Mouse (Mus musculus): ENCODE measurements around the gene Galr3. TPM values are rescaled to one million over a fixed set of nuclear protein-coding genes. Genes with fewer than 3 reads are reported as not detected.
"Not testable (repeated sequence)": the region's sequence is repeated elsewhere in the genome, so short reads cannot be mapped to it uniquely, and the experiment has no call there.

The Galr3 gene
- polyA plus RNA-seq, 1 experiment from 2014 or later, result not detected

DNA sequence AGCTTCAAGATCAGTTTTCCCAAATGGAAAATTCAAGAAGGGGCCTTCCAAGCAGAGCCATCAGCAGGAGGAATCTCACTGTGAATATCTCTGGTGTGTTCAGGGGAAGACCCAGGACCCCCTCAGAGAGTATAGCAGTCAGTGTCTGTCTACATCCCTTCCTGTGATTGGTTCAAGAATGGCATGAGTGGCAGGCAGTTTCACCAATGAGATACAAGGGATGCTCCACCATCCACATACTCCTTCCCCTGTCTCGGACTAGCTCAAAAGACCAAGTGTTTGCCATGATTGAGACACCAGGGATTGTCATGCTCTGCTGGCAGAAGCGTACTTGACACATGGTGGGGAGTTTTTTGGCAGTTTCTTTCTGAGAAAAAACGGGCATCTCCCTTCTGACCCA is 35.0 kb upstream of the Galr3 start:
- Histone ChIP-seq H3K27me3 (replicated peaks) (no peaks in the 10 kb centered on the region), H3K4me1 (replicated peaks) (peaks cover 21% of the 10 kb centered on the region), H3K4me3 (no peak overlapping the region), H3K9ac (no peak overlapping the region), H3K36me3 (peaks cover 53% of the 10 kb centered on the region), H3K4me2 (no peak overlapping the region), H3K9me3 (replicated peaks) (no peaks in the 10 kb centered on the region), H3K27ac (ENCODE audit: poor library complexity, severe bottlenecking) (no peak overlapping the region)
- ATAC-seq (ENCODE audit: insufficient number of reproducible peaks, low FRiP score), result no peak
- WGBS, result 70% methylated on average over 3 of the region's 3 CpGs

DNA sequence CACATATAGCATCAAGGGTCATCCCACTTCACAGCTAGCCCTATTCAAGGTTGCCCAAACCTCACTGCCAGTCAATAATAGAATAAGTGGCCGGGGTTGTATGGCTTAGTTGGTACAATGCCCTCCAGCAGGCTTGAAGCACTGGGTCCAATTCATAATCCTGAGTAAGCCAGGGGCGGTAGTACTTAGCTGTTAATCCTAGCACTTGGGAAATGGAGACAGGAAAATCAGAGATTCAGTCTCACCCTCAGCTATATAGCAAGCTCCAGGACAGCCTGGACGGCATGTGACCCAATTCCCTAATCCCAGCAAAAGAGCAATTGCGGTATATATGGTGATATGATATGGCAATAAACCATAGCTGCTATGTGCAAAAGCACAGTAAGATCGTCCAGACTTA is 34.6 kb upstream of the Galr3 start:
- Histone ChIP-seq H3K9me3 (replicated peaks) (no peaks in the 10 kb centered on the region), H3K4me1 (replicated peaks) (peaks cover 22% of the 10 kb centered on the region), H3K4me2 (no peak overlapping the region), H3K27me3 (replicated peaks) (no peaks in the 10 kb centered on the region), H3K36me3 (peaks cover 49% of the 10 kb centered on the region), H3K4me3 (no peak overlapping the region), H3K27ac (ENCODE audit: poor library complexity, severe bottlenecking) (no peak overlapping the region), H3K9ac (no peak overlapping the region)
- 90% methylated on average over 5 of the region's 5 CpGs for WGBS
- ATAC-seq (ENCODE audit: insufficient number of reproducible peaks, low FRiP score), result no peak

DNA sequence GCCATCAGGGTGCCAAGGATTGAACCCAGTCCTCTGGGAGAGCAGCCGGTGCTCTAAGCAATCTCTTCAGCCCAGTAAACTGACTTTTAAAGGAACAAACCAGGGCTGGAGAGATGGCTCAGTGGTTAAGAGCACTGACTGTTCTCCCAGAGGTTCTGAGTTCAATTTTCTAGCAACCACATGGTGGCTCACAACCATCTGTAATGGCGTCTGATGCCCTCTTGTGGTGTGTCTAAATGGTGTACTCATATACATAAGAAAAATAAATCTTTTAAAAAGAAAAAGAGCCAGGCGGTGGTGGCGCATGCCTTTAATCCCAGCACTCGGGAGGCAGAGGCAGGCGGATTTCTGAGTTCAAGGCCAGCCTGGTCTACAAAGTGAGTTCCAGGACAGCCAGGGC is 33.8 kb upstream of the Galr3 start:
- H3K4me2 ChIP-seq; H3K9me3 ChIP-seq (replicated peaks); H3K27ac ChIP-seq (ENCODE audit: poor library complexity, severe bottlenecking); H3K4me3 ChIP-seq; H3K9ac ChIP-seq; ATAC-seq (ENCODE audit: insufficient number of reproducible peaks, low FRiP score); H3K27me3 ChIP-seq (replicated peaks): not testable (repeated sequence)
- Histone ChIP-seq H3K4me1 (replicated peaks) (peaks cover 21% of the 10 kb centered on the region), H3K36me3 (peaks cover 43% of the 10 kb centered on the region)
- 85% methylated on average over 6 of the region's 6 CpGs for WGBS

DNA sequence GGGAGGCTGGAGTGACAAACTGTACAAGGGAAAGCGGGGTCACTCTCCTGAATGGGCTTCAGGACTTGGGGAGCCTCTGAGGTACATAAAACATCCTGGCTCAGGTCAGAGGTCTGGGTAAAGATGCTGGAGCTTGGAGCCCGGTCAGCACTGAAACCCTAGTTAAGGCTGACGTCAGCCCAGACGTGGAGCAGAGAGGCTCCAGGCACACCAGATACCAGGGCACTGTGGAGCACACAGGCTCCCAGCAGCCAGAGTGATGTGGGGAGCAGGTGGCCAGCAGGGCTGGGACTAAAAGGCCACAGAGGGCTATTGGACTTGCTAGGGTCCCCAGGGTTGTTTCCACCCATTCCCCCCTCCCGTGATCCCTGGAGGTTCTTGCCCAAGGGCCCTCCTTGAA is 32.0 kb upstream of the Galr3 start:
- Histone ChIP-seq H3K9me3 (replicated peaks) (no peaks in the 10 kb centered on the region), H3K27me3 (replicated peaks) (no peaks in the 10 kb centered on the region), H3K4me3 (no peak overlapping the region), H3K4me1 (replicated peaks) (peaks cover 21% of the 10 kb centered on the region), H3K36me3 (peaks cover 24% of the 10 kb centered on the region), H3K9ac (no peak overlapping the region), H3K27ac (ENCODE audit: poor library complexity, severe bottlenecking) (no peak overlapping the region), H3K4me2 (no peak overlapping the region)
- ATAC-seq (ENCODE audit: insufficient number of reproducible peaks, low FRiP score), result no peak
- 44% methylated on average over 5 of the region's 5 CpGs for WGBS

DNA sequence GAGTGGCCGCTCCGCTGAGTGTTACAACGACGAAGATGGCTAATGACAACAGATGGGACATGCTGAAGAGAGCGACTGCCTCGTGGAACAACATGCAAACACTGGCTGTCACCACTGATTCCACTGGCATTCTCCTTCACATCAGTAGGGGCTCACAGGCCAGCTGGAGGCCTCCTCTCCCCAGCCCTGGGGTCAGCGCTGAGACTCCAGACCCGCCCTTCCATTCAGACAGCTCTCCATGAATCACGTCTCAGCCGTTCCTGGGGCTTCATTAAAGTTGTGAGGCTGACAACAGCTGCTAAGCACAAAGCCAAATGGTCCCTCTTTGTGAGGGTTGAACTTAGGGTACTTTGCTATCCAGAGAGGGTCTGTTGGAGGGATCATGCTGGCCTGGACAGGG is 30.1 kb upstream of the Galr3 start:
- no peaks in the 10 kb centered on the region for H3K27me3 ChIP-seq (replicated peaks)
- 53% methylated on average over 10 of the region's 10 CpGs for WGBS
- H3K9ac ChIP-seq, result 0 out of 2 replicates have a peak overlapping the region, but pooled peaks have one; percentile 13
- H3K4me2 ChIP-seq, result no peak overlapping the region
- ATAC-seq (ENCODE audit: insufficient number of reproducible peaks, low FRiP score), result no peak
- peaks cover 8% of the 10 kb centered on the region for H3K36me3 ChIP-seq
- no peak overlapping the region for H3K4me3 ChIP-seq
- no peaks in the 10 kb centered on the region for H3K9me3 ChIP-seq (replicated peaks)
- peaks cover 21% of the 10 kb centered on the region for H3K4me1 ChIP-seq (replicated peaks)
- no peak overlapping the region for H3K27ac ChIP-seq (ENCODE audit: poor library complexity, severe bottlenecking)

DNA sequence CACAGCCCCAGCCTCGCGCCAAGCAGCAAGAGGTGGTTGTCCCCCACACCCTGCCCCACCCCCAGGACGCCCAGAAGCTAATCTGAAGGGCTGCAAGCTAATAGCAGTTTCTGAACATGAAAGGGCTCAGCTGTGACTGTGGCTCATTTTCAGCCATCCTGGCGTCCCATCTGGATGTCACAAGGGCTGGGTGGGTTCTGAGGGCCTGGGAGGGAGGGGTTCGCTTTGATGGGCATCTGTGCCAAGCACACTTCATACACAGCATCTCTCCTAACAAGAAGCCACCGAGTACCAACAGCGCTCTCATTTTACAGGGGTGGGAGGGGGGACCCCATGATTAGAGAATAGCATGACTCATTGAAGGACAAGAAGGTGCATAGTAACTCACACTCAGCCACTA is 28.3 kb upstream of the Galr3 start:
- no peak overlapping the region for H3K4me2 ChIP-seq
- H3K36me3 ChIP-seq, result no peaks in the 10 kb centered on the region
- no peak overlapping the region for H3K27ac ChIP-seq (ENCODE audit: poor library complexity, severe bottlenecking)
- no peak for ATAC-seq (ENCODE audit: insufficient number of reproducible peaks, low FRiP score)
- H3K4me3 ChIP-seq, result no peak overlapping the region
- WGBS, result 66% methylated on average over 7 of the region's 7 CpGs
- peaks cover 21% of the 10 kb centered on the region for H3K4me1 ChIP-seq (replicated peaks)
- H3K9ac ChIP-seq, result no peak overlapping the region
- H3K9me3 ChIP-seq (replicated peaks), result no peaks in the 10 kb centered on the region
- no peaks in the 10 kb centered on the region for H3K27me3 ChIP-seq (replicated peaks)

DNA sequence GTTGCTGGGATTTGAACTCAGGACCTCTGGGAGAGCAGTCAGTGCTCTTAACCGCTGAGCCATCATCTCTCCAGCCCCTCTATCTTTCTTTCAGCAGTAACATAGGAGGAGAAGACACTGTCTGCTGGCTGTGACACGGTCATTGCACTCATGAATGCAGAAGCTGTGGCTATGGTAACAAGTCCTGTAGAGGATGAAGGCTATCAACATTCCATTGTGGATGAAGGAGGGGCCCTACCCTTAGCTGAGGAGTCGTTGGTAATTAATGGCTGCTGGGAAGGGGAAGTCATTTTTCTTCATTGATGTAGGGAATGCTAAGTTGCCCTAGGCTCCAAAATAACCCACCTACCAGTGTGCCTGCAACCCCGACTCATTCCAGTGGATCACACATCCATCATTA is 23.5 kb upstream of the Galr3 start:
- Histone ChIP-seq H3K36me3 (no peaks in the 10 kb centered on the region), H3K27ac (ENCODE audit: poor library complexity, severe bottlenecking) (no peak overlapping the region), H3K27me3 (replicated peaks) (no peaks in the 10 kb centered on the region), H3K4me1 (replicated peaks) (peaks cover 8% of the 10 kb centered on the region), H3K9ac (no peak overlapping the region), H3K4me3 (no peak overlapping the region), H3K4me2 (no peak overlapping the region), H3K9me3 (replicated peaks) (no peaks in the 10 kb centered on the region)
- no peak for ATAC-seq (ENCODE audit: insufficient number of reproducible peaks, low FRiP score)
- 47% methylated on average over 4 of the region's 4 CpGs for WGBS

DNA sequence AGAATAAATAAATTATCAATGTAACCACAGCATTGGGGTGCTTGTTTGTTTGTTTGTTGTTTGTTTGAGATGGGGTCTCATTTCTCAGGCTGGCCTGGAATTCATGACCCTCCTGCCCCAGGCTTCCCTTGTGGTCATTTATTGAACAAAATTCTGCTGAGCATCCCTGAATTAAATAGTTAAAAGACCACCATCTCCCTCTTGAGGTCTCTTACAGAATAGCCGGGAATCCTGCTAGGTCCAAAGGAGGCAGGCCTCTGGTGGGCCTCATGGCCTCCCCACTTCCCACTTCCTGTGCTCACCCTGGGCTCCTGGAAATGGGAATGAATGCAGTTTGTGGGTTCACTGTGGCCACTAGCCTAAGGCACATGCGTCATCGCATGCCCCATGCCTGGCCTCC is 22.8 kb upstream of the Galr3 start:
- no peak for ATAC-seq (ENCODE audit: insufficient number of reproducible peaks, low FRiP score)
- H3K4me1 ChIP-seq (replicated peaks), result peaks cover 10% of the 10 kb centered on the region
- no peaks in the 10 kb centered on the region for H3K9me3 ChIP-seq (replicated peaks)
- no peaks in the 10 kb centered on the region for H3K36me3 ChIP-seq
- 57% methylated on average over 3 of the region's 3 CpGs for WGBS
- no peaks in the 10 kb centered on the region for H3K27me3 ChIP-seq (replicated peaks)
- no peak overlapping the region; the same call in 1 of the 2 replicates for H3K9ac ChIP-seq
- no peak overlapping the region for H3K27ac ChIP-seq (ENCODE audit: poor library complexity, severe bottlenecking)
- H3K4me2 ChIP-seq, result no peak overlapping the region
- no peak overlapping the region for H3K4me3 ChIP-seq

DNA sequence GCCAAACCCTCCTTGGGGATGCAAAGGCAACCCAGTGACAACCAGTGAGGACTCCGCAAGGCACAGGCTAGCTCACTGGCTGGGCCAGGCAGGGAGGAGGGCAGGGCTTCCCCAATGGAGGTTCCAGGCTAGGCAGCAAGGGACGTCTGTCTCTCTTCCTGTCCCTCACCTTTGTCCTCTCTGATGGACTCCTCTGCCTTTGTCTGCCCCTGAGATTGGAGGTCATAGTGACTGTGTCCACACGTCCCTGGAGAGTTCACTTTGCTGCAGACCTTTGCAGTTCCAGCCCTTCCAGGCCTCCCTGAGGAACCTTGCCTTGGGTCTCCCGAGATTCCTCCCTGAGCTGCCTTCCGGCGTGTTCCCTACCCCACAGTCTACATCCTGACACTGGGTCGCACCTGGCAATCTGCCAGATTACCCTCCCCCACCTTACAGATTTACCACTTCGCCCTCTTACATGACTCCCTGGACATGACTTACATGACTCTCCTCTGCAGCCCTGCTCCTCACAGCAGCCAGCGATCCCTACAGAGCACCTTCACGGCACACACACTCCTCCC is 18.9 kb upstream of the Galr3 start:
- peak; percentile 30; the same call in 1 of the 2 replicates for ATAC-seq (ENCODE audit: insufficient number of reproducible peaks, low FRiP score)
- H3K4me2 ChIP-seq, result no peak overlapping the region
- no peaks in the 10 kb centered on the region for H3K36me3 ChIP-seq
- WGBS, result 46% methylated on average over 10 of the region's 10 CpGs
- no peak overlapping the region for H3K4me3 ChIP-seq
- no peak overlapping the region for H3K9ac ChIP-seq
- 0 out of 2 replicates have a peak, but pooled peaks cover 7% of the 10 kb centered on the region for H3K27me3 ChIP-seq (replicated peaks)
- no peak overlapping the region for H3K27ac ChIP-seq (ENCODE audit: poor library complexity, severe bottlenecking)
- no peaks in the 10 kb centered on the region for H3K9me3 ChIP-seq (replicated peaks)
- peaks cover 30% of the 10 kb centered on the region for H3K4me1 ChIP-seq (replicated peaks)

DNA sequence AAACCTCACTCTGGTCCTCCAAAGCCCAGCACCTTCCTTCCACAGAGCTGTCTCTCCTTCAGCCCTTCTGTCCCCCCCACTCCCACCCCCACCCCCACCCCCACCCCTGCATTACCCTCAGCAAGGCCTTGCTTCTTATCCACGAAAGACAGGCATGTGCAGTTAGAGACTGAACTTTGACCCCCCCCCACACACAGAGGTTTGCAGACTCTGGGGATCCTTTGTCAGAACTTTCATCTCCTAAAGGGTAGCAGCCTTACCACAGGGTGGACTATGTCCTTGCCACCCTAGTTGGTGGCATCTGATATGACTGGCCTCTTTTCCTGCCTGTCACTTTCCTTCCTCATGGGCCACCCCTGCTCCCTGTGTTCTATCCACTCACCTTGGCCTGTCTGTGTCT is 18.3 kb upstream of the Galr3 start:
- Histone ChIP-seq H3K4me1 (replicated peaks) (peaks cover 31% of the 10 kb centered on the region), H3K9me3 (replicated peaks) (no peaks in the 10 kb centered on the region), H3K9ac (no peak overlapping the region), H3K4me2 (no peak overlapping the region), H3K27ac (ENCODE audit: poor library complexity, severe bottlenecking) (no peak overlapping the region), H3K36me3 (no peaks in the 10 kb centered on the region), H3K27me3 (replicated peaks) (0 out of 2 replicates have a peak, but pooled peaks cover 7% of the 10 kb centered on the region), H3K4me3 (no peak overlapping the region)
- WGBS, result 37% methylated on average over 1 of the region's 1 CpGs
- no peak for ATAC-seq (ENCODE audit: insufficient number of reproducible peaks, low FRiP score)

DNA sequence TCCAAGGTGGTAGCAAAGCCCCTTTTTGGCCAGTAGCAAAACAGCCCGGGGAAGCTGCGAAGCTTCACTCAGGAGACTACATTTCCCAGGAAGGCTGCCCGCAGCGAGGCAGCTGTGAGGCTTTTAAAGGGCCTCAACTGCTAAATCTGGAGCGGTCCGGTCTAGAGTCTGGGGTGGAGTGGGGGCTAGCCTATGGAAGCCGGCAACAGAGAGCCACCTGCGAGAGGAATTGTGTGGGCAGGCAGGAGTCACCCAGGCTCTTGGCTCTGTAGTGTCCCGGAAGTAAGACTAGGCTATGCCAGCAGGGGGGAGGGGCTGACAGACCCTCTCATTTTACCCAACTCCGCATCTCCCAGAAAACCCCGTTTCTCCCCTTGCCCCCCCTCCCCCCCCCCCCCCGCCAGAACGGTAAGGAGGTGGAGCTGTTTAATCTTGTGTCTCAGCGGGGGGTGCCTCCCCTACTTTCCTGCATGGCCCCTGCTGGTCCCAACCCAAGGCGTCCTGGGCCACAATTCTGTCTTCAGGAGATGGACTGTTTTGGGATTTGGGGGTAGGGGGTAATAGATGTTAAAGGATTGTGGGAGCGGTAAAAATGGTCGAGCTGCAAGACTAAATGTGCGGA is 15.9 kb upstream of the Galr3 start:
- WGBS, result 11% methylated on average over 17 of the region's 18 CpGs

More for the DNA sequence above, 15.9 kb upstream of the Galr3 start:
- Histone ChIP-seq H3K4me3 (peak overlapping the region; percentile 28), H3K36me3 (no peaks in the 10 kb centered on the region), H3K27me3 (replicated peaks) (0 out of 2 replicates have a peak, but pooled peaks cover 7% of the 10 kb centered on the region), H3K9me3 (replicated peaks) (no peaks in the 10 kb centered on the region), H3K4me1 (replicated peaks) (peaks cover 41% of the 10 kb centered on the region), H3K27ac (ENCODE audit: poor library complexity, severe bottlenecking) (no peak overlapping the region), H3K9ac (peak overlapping the region; percentile 62), H3K4me2 (peak overlapping the region; percentile 64)
- ATAC-seq (ENCODE audit: insufficient number of reproducible peaks, low FRiP score), result no peak
